Mouse (Mus musculus) frontal cortex, postnatal 14 days (tissue): ENCODE measurements around the gene Bhlhe40.

ENCODE experiments used
- DNase-seq, 2 experiments: peaks; one replicate each; pipeline ENCODE4 v3.0.0; 2022; ENCODE audit warnings: low spot score in 2 of 2

The Bhlhe40 gene

DNA sequence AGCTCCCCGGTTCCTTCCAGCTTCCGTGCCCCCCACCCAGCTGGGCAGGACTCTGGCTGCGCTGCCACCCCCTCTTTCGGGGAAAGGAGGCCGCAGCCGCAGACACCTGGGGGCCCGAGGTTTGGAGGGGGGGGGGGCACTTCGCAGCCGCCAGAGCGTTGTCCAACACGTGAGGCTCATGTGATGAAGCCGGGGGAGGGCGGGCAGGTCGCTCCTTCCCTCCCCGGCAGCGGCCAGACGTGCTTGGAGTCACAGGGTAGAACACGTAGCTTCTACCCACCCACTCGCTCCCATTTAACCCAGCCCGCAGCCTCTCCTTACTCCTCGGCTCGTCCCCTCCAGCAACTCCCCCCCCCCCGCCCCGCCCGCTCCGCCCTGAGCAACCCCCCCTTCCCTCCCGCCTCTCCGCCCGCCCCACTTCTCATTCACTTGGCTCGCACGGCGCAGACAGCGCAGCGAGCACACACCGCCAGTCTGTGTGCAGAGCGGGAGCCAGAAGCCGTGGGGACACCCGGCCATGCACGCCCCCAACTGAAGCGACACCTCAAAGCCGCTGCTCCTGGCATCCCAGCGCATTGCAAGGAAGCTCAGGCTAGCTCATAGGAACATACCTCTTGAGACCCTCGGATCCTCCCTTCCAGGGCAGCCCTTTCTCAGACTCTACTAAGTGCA, at the start of gene Bhlhe40:
Bhlhe40 (plus strand) TSS at position 424 of the 672 bp plus-strand sequence.
- DNase-seq, result peak; percentile 74 to 88

DNA sequence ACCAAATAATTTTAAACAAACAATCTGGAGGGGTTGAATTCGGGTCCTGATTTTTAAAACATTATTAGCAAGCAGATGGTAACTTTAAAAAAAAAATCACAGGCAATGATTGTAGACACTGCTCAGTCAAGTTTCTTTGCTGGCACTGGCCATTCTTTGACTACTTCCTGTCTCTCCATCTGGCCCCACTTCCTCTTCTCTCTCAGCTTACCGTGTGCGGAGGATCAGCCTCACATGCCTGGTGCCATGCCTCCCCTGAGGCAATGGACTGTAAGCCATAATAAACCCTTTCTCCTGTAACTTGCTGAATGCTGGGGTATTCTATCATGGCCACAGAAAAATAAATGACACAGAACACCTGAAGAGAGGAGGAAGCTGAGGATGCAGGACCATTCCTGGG, 48.8 kb upstream of the Bhlhe40 start:
- no peak for DNase-seq

DNA sequence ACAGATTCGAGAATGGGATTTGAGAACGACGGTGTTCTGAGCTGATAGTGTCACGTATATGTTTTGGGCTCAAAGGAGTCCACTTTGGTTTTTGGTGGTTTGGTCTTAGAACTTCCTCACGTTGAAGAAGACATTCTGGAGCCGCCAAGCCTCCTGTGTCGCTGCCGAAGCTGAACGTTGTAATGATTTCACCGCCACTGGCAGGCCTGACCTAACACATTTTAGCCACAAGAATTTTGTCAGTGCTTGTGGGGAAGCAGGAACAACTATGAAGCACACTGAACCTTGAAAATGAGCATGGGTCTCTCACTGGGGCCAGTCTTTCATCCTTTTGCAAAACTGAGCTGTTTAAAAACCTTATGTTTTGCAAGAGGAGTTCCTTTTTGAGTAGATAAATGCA, 42.4 kb upstream of the Bhlhe40 start:
- no peak for DNase-seq

DNA sequence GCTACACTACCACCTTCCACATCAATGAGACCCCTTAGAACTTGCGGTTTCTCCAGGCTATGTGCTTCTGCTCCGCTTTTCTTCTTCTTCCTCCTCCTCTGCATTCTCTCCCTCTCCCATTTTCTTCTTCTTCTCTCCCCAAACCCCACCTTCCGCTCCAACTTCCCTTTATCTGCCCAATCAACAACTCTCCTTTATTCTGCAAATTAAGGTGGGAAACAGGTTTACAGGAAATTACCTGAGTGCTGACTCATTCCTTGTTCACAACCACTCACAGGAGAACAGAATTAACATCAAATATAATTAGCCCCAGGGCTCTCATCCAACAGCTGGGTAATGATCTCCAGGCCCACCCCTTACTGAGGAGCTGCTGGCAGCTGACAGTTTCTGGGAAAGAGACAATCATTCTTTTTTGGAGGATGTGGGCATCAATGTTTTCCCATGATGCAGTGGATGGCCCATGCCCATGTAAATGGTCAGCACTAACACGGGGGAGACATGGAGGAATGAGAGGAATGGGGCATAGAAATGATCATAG, 37.3 kb upstream of the Bhlhe40 start:
- no peak for DNase-seq

DNA sequence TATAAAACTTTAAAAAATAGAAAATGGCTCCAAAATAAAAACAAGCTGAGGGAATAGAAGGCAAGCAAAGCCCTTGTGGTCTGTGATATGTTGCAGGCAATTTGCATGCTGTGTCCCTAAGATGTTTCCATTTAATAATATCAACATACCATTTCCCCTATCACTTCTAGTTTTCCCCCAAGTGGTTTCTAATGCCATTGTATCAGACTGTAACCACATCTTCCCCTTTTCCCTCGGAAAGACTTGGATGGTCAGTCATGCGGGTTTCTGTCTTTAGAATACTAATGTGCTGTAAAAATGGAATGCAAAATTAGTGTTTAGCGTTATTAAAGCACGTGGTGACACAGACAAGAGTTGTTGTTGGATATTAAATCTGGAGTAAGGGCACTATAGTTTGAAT, 35.5 kb upstream of the Bhlhe40 start:
- DNase-seq, result no peak

DNA sequence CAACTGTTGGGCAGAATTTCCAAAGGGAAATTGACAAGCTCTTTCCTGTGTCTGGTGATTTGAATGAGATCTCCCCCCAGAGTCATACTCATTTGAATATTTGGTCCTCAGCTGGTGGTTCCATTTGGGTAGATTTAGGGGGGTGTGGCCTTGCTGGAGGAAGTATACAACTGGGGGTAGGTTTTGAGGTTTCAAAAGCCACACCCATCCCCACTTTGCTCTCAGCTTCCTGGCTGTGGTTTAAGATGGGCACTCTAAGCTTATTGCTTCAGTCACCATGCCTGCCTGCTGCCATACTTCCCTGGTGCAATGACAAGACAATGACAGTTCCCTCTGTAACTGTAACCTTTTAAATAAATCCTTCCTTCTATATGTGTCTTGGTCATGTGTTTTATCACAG, 29.7 kb upstream of the Bhlhe40 start:
- no peak for DNase-seq

DNA sequence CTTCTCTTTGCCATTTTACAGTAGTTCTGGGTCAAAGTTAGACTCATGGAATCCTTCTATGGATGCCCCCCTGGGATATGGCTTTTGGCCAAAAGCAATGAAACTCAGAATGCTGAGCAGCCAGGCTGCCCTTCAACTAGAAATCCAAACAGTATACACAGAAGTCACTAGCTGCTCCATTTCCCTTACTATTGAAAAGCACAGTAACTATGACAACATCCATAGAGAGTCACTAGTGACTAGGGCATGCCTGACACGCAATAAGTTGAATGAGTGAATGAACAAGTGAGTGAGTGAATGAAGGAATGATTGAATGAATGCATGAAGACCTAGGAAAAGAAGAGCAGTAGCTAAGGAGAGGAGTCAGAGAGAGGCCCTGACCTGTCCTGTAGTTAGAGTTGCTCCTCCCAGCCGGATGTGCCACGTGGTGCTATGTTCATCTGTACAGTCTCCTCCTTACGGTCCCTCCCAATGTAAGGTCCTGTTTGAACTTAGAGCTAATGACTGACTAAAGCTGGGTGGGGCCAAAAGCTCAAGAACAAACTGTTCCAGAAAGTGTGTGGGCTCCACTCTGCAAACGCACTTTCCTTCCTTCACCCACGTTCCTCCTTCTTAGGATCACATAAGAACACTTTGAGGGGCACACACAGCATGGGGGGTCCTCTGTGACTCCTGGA, 22.1 kb upstream of the Bhlhe40 start:
- no peak for DNase-seq

DNA sequence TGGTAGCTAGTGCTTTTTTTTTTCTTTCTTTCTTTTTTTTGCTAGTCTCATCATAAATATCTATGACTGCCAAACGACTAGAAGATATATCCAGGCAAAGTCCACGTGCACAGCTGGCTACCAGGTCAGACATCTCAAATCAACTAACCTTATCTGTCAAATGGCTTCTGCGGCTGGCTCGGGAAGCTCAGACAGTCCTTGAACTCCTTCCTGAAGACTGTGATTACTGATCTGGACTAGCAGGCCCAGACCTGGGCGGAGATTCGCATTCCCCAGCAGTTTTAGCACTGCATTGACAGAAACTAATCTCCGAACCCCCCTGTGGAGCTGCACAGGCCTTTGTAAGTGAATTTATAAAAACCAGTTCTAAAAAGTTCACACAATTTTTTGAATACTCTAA, 18.4 kb upstream of the Bhlhe40 start:
- no peak for DNase-seq

DNA sequence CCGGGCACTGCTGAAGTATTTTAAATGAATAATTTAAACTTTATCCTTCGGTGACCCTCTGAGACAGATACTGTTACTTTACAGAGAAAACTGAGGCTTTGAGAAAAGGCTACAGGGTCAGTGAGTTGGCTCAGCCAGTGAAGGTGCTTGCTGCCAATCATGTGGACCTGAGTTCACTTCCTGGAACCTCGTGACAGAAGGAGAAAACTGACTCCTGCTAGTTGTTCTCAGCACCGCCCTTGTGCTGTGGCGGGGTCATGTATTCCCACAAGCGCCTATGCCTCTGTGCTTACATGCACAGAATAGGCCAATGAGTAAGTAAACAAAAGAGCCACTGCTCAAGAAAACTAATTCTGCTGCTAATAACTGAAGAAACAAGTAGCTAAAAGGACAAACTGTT, 17.4 kb upstream of the Bhlhe40 start:
- DNase-seq, result no peak

DNA sequence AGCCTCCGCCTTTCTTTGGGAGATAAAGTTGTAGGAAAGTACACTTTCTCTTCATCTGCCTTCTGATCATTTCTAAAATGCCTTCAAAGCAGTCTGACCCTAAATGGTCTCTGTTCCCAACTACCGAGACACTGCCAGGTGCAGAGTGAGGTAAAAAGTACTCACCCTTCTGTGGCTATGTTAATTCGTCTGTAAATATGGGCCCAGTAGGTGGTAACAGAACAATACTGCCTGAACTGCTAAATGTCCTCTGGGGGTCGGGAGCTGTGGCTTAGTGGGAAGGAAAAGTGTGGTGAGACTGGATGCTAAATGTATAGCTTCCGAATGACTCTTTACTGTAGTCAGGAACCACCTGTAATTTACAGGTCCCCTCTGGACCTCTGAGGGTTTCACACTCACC, 16.1 kb upstream of the Bhlhe40 start:
- DNase-seq, result no peak

DNA sequence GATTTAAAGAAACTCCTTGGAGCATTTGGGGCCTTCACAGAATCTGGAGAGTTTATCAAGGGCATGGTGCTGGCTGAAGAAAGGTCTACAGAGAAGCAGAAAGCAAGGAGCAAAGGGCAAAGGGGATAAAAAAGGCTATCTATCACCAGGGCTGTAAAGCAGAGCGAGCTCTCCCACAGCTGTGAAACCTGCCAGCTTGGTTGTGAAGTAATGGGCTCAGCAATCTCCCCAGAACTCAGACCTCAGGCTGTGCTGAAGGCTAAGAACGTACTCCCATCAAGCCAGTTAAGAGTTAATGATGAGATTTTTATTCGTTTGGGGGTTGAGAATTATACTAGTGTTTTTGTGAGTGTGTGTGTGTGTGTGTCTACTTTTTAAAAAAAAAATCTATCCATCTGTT, 13.3 kb upstream of the Bhlhe40 start:
- no peak for DNase-seq

DNA sequence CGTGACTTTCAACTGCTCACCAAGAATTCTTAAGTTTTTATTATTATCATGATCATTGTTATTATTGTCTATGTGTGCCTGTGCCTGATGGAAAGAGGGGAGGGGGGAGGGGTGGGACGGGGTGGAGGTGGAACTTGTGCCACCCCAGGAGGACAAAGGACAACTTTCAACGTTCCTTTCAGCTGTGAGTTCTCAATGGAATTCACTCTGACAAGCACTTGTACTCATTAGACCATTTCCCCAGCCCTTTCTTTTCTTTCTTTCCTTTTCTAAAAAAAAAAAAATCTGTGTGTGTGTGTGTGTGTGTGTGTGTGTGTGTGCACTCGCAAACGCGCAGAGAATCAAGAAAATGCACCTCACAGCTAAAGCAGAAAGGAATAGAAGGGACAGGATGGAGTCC, 12.4 kb upstream of the Bhlhe40 start:
- no peak for DNase-seq

DNA sequence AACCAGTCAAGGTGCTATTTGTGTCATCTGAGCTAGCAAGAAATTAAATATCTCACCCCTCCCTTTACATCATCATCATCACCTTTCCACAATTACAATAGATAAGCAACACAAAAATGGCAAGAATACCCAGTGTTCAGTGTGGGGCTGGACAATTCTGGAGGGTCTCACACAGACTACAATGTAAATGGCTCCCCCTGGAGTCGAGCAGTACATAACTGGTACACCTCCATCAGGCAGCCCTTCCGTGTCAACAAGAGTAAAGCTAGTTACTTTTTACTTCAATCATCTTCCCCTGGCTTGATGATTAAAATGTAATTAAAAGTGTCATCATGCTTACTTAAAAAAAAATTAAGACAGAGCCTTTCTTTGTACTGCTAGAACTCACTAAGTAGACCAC, 4.6 kb upstream of the Bhlhe40 start:
- DNase-seq, result no peak

DNA sequence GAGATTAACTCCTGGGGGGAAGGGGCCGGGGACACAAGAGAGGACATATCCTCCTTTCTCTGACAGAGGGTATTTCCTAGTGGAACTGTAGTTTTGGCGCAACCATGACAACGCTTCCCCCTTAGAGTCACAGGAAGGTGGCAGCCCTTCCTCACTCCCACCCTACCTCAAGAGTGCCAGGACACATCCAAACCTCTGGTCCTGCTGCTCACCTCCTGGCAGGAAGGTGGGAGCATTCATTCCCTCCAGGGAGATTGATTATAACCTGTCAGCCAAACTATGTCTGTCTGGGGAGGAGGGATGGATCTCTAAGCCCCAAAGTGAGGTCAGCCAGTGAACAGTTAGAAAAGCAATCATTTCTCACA, 2.4 kb upstream of the Bhlhe40 start:
- no peak for DNase-seq

DNA sequence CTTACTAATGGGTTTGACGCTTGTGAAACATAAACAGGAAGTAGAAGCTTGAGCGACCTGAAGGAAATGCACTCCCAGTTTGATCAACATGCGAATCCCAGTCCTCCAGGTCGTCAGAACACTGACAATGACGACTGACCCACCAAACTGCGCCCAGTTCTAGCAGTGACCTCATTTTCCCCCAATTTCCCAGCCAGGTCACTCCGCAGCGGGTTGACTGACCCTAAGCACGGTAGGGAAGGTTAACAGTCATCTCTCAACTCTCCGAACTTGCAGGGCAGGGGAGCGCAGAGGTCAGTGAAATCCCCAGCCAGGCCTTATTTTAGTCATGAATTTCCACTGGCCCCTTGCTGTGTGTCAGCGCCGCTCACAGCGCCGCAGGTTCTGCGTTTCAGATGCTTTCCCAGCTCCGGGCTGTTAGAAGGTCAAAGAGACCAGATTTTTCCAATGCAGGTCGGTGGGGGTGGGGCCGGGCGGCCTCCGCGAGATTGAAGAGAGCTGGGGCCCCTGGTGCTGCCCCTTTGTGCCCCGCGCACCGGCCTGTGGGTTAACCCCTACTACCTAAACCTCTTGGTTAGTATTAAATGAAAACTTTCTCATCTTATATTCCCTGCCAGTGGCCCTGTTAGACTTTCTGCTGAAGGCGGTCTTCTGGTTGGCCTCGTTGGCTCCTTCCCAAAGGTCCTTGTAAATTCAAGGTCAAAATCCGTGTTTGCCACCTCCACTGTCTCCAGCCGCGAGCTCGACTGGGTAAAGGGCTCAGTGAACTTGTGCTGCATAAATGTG, 1.8 kb upstream of the Bhlhe40 start:
- peak in 1 of 2 experiments; percentile 35 for DNase-seq

DNA sequence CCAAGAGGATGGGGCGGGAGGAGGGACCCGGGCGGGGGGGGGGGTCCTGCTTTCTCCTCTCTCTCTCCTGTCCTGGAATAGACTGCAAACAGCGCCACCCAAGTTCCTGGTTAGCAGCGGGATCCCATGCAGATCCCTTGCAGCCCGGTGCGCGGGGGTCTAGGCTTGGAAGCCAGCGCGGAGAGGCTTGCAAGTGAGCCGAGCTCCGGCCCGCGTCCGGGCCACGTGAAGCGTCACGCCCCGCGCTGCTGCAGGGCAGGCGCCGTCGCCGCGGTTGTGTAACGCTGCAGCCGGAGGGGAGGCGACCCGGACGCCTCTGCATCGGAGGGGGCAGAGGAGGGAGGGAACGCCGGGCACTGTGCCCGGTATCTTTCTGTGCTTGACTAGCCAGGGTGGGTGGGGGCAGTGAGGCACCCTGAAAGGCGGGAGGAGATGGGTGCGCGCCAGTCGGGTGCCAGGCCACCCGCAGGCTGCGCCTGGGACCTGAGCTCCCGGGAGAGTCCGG, 1.2 kb upstream of the Bhlhe40 start:
- peak; percentile 88 to 92 for DNase-seq

DNA sequence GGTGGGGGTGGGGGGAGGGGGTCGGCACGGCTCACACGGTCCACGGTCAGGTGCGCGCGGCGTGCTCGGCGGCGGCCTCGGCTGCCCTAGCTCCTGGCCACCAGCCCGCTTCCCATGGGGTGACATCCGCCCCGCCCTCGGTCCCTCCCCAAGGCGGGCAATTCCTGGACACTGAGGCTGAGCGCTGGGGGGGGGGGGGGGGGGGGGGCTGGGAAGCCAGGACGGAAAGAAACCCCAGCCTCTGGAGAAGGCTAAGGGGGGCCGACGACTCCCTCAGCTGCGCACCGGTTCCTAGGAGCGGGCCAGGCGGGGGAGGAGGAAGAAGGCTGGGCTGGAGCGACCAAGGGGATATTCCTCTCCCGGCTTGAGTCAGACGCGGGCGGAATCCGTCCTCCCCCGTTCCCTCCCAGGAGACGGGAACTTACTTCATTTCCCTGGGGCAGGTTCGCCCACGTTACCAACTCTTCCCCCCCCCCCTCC, 663 bp upstream of the Bhlhe40 start:
- DNase-seq, result peak; percentile 79 to 85

DNA sequence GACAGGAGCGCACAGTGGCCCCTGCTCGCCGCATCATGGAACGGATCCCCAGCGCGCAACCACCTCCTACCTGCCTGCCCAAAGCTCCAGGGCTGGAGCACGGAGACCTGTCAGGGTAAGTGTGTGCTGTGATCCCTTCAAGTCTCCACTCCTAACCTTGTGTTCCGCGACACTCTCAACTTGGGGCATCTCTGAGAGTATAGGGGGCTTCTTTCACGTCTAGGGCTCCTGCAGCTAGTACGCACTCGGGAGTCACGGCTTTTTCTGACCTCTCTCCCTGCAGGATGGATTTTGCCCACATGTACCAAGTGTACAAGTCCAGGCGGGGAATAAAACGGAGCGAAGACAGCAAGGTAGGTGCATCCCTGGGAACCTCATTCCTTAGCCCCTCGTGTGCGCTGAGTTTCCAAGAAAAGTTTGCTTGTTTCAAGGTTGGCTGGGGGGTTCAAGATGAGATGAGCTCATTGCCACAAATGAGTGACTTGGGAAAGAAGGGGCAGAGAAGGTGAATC, 505 bp downstream of the Bhlhe40 start:
- no peak for DNase-seq

DNA sequence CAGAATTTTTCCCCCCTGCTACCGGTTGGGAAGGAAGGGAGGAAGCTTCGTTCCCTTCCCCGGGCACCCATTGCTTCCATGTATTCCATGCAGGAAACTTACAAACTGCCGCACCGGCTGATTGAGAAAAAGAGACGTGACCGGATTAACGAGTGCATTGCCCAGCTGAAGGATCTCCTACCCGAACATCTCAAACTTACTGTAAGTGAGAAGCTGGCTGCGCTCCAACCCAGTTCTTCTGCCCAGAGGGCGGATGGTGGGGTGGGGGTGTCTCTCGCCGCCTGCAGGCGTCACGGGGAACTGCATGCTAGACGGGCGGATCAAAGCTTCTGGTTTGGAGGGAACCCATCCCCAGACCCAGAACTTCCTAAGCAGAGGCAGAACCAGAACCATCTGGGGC, 983 bp downstream of the Bhlhe40 start:
- peak; percentile 83 to 89 for DNase-seq

DNA sequence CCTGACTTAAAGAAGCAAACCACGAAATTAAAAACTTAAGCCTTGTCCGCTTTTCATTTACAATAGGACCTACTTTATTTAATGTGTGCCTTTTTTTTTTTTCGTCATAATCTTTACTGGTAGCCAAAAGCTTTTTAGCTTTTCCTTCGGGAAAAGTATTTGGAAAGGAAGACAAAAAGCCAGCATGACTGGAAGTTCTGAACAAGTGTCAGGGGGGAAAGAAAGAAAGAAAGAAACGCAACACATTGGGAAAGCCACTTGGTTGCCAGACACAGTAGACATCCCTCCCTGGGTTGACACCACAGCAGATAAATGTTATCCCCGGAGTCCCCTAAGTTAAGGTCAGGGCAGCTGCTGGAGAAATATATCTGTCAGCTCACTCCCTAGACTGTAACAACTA, 1.5 kb downstream of the Bhlhe40 start:
- no peak for DNase-seq

DNA sequence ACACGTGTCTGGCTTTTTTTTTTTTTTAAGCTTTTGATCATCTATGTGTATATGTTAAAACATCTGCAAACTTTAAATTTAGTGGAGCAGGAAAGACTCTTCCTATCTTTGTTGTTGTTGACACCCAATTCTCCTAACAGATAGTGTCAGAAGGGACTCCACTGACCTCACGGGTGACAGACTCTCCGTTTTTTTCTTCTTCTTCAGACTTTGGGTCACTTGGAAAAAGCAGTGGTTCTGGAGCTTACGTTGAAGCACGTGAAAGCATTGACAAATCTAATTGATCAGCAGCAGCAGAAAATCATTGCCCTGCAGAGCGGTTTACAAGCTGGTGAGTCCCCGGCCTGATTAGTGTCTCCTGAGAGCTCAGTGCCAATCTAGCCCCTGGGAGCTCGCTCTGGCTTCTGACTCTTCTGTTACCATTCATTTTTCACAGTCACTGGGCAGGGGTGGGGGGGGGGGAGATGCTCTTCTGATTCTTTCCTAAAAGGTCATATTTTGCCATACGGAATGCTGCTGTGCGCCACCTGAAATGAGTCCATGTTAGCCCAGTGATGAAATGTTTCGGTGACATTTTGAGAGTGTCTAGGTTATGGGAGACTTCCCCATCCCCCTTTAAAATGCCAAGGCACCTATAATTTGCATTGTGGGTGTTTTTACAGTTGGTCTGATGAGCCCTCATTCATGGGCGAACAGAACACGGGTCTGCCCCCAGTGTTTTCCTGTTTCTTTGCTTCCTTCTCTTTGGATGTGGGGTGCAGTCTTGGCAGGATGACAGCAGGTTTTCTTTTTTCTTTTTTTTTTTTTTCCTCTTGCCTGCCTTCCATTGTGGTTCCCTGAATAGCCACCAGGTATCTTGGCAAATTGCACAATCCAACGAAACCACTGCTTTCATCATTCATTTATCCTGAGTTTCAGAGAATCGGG, 2.1 kb downstream of the Bhlhe40 start:
- no peak for DNase-seq
